Mouse (Mus musculus) large intestine, adult 2 months (tissue): ENCODE data around the gene Gm572. TPM values are rescaled to one million over a fixed set of nuclear protein-coding genes. Genes with fewer than 3 reads are reported as not detected.
A peak's percentile ranks its signal among the peaks of the same experiment; 100 is the strongest.

Experiments used
- DNase-seq: peaks from one replicate; pipeline ENCODE4 v3.0.0-alpha.2; 2012; ENCODE audit warnings: low read depth, low spot score
- WGBS: fragments of 180-500 bp; shearing (Covaris S2); methylation state at CpG from one replicate; pipeline ENCODE4 v1.1.7; 2018; 5-methylcytosine and 5-hydroxymethylcytosine counted together
- polyA plus RNA-seq: library from polyadenylated mRNA; depleted of rRNA; stranded (reverse); fragments of >200 nt; gene quantifications from 2 replicates; pipeline ENCODE4 v1.2.3, GENCODE M21; 2012; rRNA removed

Gm572 gene
- polyA plus RNA-seq: 0.15 TPM in 1 of 2 replicates, not detected in the other

GRCm38 (mm10) chr4:148643291-148644156 is at the start of gene Gm572:
Gene Gm572, plus strand, starts transcription at chr4:148643317.
- DNase-seq: no peak
- WGBS: 40% methylated on average over 15 of the region's 15 CpGs

- no peak for DNase-seq
- WGBS: 93% methylated on average over 11 of the region's 11 CpGs
Measured at GRCm38 (mm10) chr4:148593996-148594395, 49.1 kb upstream of the Gm572 start.

- 78% methylated on average over 6 of the region's 6 CpGs for WGBS
- DNase-seq: no peak
Measured at GRCm38 (mm10) chr4:148595916-148596315, 47.2 kb upstream of the Gm572 start.

GRCm38 (mm10) chr4:148596731-148597130 is 46.4 kb upstream of the Gm572 start:
- no peak for DNase-seq
- 98% methylated on average over 3 of the region's 3 CpGs for WGBS

GRCm38 (mm10) chr4:148598826-148599225 is 44.3 kb upstream of the Gm572 start:
- no peak for DNase-seq
- WGBS: 93% methylated on average over 12 of the region's 12 CpGs

GRCm38 (mm10) chr4:148600316-148600715 is 42.8 kb upstream of the Gm572 start:
- 75% methylated on average over 4 of the region's 4 CpGs for WGBS
- no peak for DNase-seq

- WGBS: 75% methylated on average over 4 of the region's 4 CpGs
- no peak for DNase-seq
Measured at GRCm38 (mm10) chr4:148601871-148602270, 41.2 kb upstream of the Gm572 start.

GRCm38 (mm10) chr4:148602357-148603120 is 40.6 kb upstream of the Gm572 start, which contains the start of gene Masp2:
Gene Masp2, plus strand, starts transcription at chr4:148602554.
- no peak for DNase-seq
- 82% methylated on average over 14 of the region's 14 CpGs for WGBS

GRCm38 (mm10) chr4:148603376-148604139 is 39.6 kb upstream of the Gm572 start:
- DNase-seq: no peak
- WGBS: 72% methylated on average over 10 of the region's 10 CpGs

GRCm38 (mm10) chr4:148604141-148604540 is 39.0 kb upstream of the Gm572 start:
- WGBS: 77% methylated on average over 7 of the region's 7 CpGs

GRCm38 (mm10) chr4:148604541-148605165 is 38.5 kb upstream of the Gm572 start:
- WGBS: 96% methylated on average over 3 of the region's 3 CpGs
- DNase-seq: no peak

More at GRCm38 (mm10) chr4:148604141-148604540, 39.0 kb upstream of the Gm572 start:
- DNase-seq: no peak

- DNase-seq: no peak
- WGBS: 10% methylated on average over 5 of the region's 5 CpGs
Measured at GRCm38 (mm10) chr4:148607758-148608157, 35.4 kb upstream of the Gm572 start.

GRCm38 (mm10) chr4:148609805-148610204 is 33.3 kb upstream of the Gm572 start:
- DNase-seq: no peak
- 74% methylated on average over 5 of the region's 5 CpGs for WGBS

- no peak for DNase-seq
- WGBS: 57% methylated on average over 5 of the region's 5 CpGs
Measured at GRCm38 (mm10) chr4:148610631-148611364, 32.3 kb upstream of the Gm572 start.

- DNase-seq: no peak
- WGBS: 65% methylated on average over 4 of the region's 4 CpGs
Measured at GRCm38 (mm10) chr4:148612557-148612956, 30.6 kb upstream of the Gm572 start.

- WGBS: 86% methylated on average over 9 of the region's 9 CpGs
- DNase-seq: no peak
Measured at GRCm38 (mm10) chr4:148613738-148614137, 29.4 kb upstream of the Gm572 start.

GRCm38 (mm10) chr4:148619805-148620204 is 23.3 kb upstream of the Gm572 start:
- 33% methylated on average over 1 of the region's 1 CpGs for WGBS
- DNase-seq: no peak

GRCm38 (mm10) chr4:148620718-148621117 is 22.4 kb upstream of the Gm572 start:
- DNase-seq: no peak

GRCm38 (mm10) chr4:148622485-148622884 is 20.6 kb upstream of the Gm572 start:
- peak; percentile 58 for DNase-seq
- WGBS: 41% methylated on average over 4 of the region's 4 CpGs

More at GRCm38 (mm10) chr4:148620718-148621117, 22.4 kb upstream of the Gm572 start:
- 36% methylated on average over 1 of the region's 1 CpGs for WGBS
